ENCODE assay signal across 8 mouse cellular contexts in the genomic region with DNA sequence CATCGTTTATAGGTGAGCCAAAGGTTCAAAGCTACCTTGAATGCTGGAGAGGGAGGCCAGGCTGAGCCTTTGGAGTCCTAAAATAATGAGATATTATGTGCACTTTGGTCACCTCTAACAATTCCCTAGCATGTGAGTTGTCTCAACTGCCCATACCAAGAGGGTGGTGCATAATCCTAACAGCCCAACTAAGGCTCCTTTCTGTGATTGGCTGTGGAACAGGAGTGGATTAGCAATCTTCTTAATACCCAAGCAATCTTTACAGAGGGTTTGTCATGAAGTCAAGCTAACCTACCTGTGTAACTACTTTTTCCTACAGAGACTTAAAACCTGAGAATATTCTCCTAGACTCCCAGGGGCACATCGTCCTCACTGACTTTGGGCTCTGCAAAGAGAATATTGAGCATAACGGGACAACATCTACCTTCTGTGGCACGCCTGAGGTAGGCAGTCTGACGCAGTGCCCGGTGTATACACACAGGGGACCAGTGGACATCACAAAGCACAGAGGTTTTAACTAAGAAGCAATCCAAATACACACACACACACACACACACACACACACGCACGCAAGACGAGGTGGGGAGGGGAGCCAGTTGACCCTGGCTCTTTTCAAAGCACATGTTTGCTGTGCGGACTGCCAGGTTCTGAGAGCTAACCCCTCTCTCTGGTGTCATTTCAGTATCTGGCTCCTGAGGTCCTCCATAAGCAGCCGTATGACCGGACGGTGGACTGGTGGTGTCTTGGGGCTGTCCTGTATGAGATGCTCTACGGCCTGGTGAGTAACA.
DNase-seq lines count a peak whose midpoint lies in the region; ATAC-seq and TF ChIP-seq lines count a peak whose summit lies in the region.

No protein-coding gene starts in this region.

- H3K4me1 ChIP-seq in heart, embryonic 14.5 days (ENCODE audit: control insufficient read depth in 2 of 2, insufficient read depth in 2 of 2, low read length in 2 of 2): peaks cover 4 to 12% of the 10 kb centered on the region in 2 experiments; a peak in 2 of 4 replicates
- peaks cover 6% of the 10 kb centered on the region for H3K4me1 ChIP-seq in lung, postnatal 0 days (ENCODE audit: insufficient read depth, low read depth, low read length)
- H3K4me1 ChIP-seq in intestine, embryonic 15.5 days (replicated peaks): peaks cover 8% of the 10 kb centered on the region
- peaks cover 4% of the 10 kb centered on the region; the same call in 1 of the 2 replicates for H3K4me1 ChIP-seq in stomach, embryonic 14.5 days (ENCODE audit: control insufficient read depth, insufficient read depth, low read length)

- peak overlapping the region; percentile 95 for H3K4me2 ChIP-seq in heart, embryonic 14.5 days (ENCODE audit: low read length)
- peak overlapping the region; percentile 92 for H3K4me2 ChIP-seq in lung, postnatal 0 days (replicated peaks; ENCODE audit: low read depth, low read length)
- H3K4me2 ChIP-seq in intestine, embryonic 15.5 days (replicated peaks): peak overlapping the region; percentile 49
- peak overlapping the region; percentile 2; the same call in 1 of the 2 replicates for H3K4me2 ChIP-seq in stomach, embryonic 14.5 days (replicated peaks; ENCODE audit: low read depth, low read length)

- no peak for DNase-seq in heart, postnatal 25 days (ENCODE audit: low spot score)
- no peak for DNase-seq in lung, postnatal 0 days (ENCODE audit: low spot score)
- no peak for DNase-seq in lung, postnatal 4 days
- no peak for DNase-seq in urinary bladder, postnatal 36 days (ENCODE audit: low spot score in 2 of 2)
- no peak for DNase-seq in ovary, postnatal 10 days (ENCODE audit: low spot score)

- no peak for TF ChIP-seq EP300 in lung, postnatal 0 days (IDR thresholded peaks at IDR 0.05)

- 81% methylated on average over 14 of the region's 14 CpGs for WGBS in heart, embryonic 14.5 days
- 81% methylated on average over 14 of the region's 14 CpGs for WGBS in lung, postnatal 0 days
- WGBS in intestine, embryonic 15.5 days: 91% methylated on average over 14 of the region's 14 CpGs
- 89% methylated on average over 14 of the region's 14 CpGs for WGBS in stomach, embryonic 14.5 days

- no peak for ATAC-seq in heart, embryonic 14.5 days (ENCODE audit: insufficient number of reproducible peaks, insufficient read depth, low FRiP score, low read depth)
- ATAC-seq in lung, postnatal 0 days: no peak
- ATAC-seq in intestine, embryonic 15.5 days: no peak
- ATAC-seq in stomach, embryonic 14.5 days (ENCODE audit: insufficient number of reproducible peaks, insufficient read depth, low FRiP score, low read depth): no peak

- no peak overlapping the region for H3K27ac ChIP-seq in heart, embryonic 14.5 days (replicated peaks in 1 of 2; ENCODE audit: control insufficient read depth in 1 of 2, insufficient read depth in 1 of 2, low read depth in 2 of 2, low read length in 2 of 2)
- no peak overlapping the region for H3K27ac ChIP-seq in lung, postnatal 0 days (ENCODE audit: low read length)
- no peak overlapping the region for H3K27ac ChIP-seq in intestine, embryonic 15.5 days
- no peak overlapping the region for H3K27ac ChIP-seq in stomach, embryonic 14.5 days (ENCODE audit: low read length)

- intact Hi-C loops in heart, postnatal 25 days (cut with DNase I): no loop called here

- no peaks in the 10 kb centered on the region for H3K9me3 ChIP-seq in heart, embryonic 14.5 days (ENCODE audit: control insufficient read depth, low read length)
- H3K9me3 ChIP-seq in lung, postnatal 0 days (ENCODE audit: low read length): no peaks in the 10 kb centered on the region
- H3K9me3 ChIP-seq in intestine, embryonic 15.5 days: no peaks in the 10 kb centered on the region
- H3K9me3 ChIP-seq in stomach, embryonic 14.5 days (ENCODE audit: control insufficient read depth, low read depth, low read length): no peaks in the 10 kb centered on the region

- peak overlapping the region; percentile 15 to 71; a peak in 2 of 4 replicates for H3K4me3 ChIP-seq in heart, embryonic 14.5 days (ENCODE audit: control insufficient read depth in 1 of 2, insufficient read depth in 1 of 2, low read depth in 1 of 2, low read length in 2 of 2)
- peak overlapping the region; percentile 88 for H3K4me3 ChIP-seq in lung, postnatal 0 days (ENCODE audit: low read depth, low read length)
- H3K4me3 ChIP-seq in intestine, embryonic 15.5 days (replicated peaks): no peak overlapping the region
- no peak overlapping the region for H3K4me3 ChIP-seq in stomach, embryonic 14.5 days (ENCODE audit: low read depth, low read length)

- no peaks in the 10 kb centered on the region for H3K27me3 ChIP-seq in heart, embryonic 14.5 days (ENCODE audit: control insufficient read depth, insufficient read depth, low read length)
- H3K27me3 ChIP-seq in lung, postnatal 0 days (replicated peaks; ENCODE audit: insufficient read depth, low read length): no peaks in the 10 kb centered on the region
- 0 out of 2 replicates have a peak, but pooled peaks cover 4% of the 10 kb centered on the region for H3K27me3 ChIP-seq in intestine, embryonic 15.5 days (replicated peaks)
- H3K27me3 ChIP-seq in stomach, embryonic 14.5 days (ENCODE audit: control insufficient read depth, insufficient read depth, low read length): peaks cover 3% of the 10 kb centered on the region; the same call in 1 of the 2 replicates

- no peak for TF ChIP-seq CTCF in lung, postnatal 0 days (IDR thresholded peaks at IDR 0.05)

- peaks cover 26% of the 10 kb centered on the region for H3K36me3 ChIP-seq in heart, embryonic 14.5 days (ENCODE audit: control insufficient read depth, insufficient read depth, low read length)
- peaks cover 27% of the 10 kb centered on the region for H3K36me3 ChIP-seq in lung, postnatal 0 days (ENCODE audit: insufficient read depth, low read length)
- no peaks in the 10 kb centered on the region for H3K36me3 ChIP-seq in intestine, embryonic 15.5 days
- peaks cover 4% of the 10 kb centered on the region; the same call in 1 of the 2 replicates for H3K36me3 ChIP-seq in stomach, embryonic 14.5 days (ENCODE audit: control insufficient read depth, insufficient read depth, low read length)

- H3K9ac ChIP-seq in heart, embryonic 14.5 days (ENCODE audit: low read length): peak overlapping the region; percentile 55; the same call in 1 of the 2 replicates
- peak overlapping the region; percentile 97; the same call in 1 of the 2 replicates for H3K9ac ChIP-seq in lung, postnatal 0 days (replicated peaks; ENCODE audit: low read depth)
- no peak overlapping the region for H3K9ac ChIP-seq in intestine, embryonic 15.5 days
- H3K9ac ChIP-seq in stomach, embryonic 14.5 days (replicated peaks; ENCODE audit: low read depth, low read length): no peak overlapping the region

Comparison
In these comparisons a context has a peak if more than half of its experiments do, and no peak if none do; other contexts are left out.
1. H3K4me2 ChIP-seq: peak in every context shown above with its lines; median percentile 95 in heart, embryonic 14.5 days; 92 in lung, postnatal 0 days; 49 in intestine, embryonic 15.5 days; 2 in stomach, embryonic 14.5 days.
2. H3K4me3 ChIP-seq: peak in heart, embryonic 14.5 days (2 of 2) and lung, postnatal 0 days (single experiment); none in intestine, embryonic 15.5 days (single experiment) and stomach, embryonic 14.5 days (single experiment).
3. H3K9ac ChIP-seq: peak in heart, embryonic 14.5 days (single experiment) and lung, postnatal 0 days (single experiment); none in intestine, embryonic 15.5 days (single experiment) and stomach, embryonic 14.5 days (single experiment).